Mouse (Mus musculus): ENCODE measurements at regions not wholly inside any gene's neighbourhood (a gene's known extent, or its start where the extent isn't known, plus 50 kb on each side); places are given as distances from the start of the nearest gene placed in this dataset.

- Histone ChIP-seq H3K4me2 (ENCODE audit: low read depth, low read length) (no peak overlapping the region), H3K27ac (no peak overlapping the region), H3K9me3 (ENCODE audit: low read length) (no peaks in the 10 kb centered on the region), H3K4me3 (ENCODE audit: low read length) (no peak overlapping the region), H3K9ac (replicated peaks; ENCODE audit: low read length) (no peak overlapping the region), H3K4me1 (ENCODE audit: insufficient read depth, low read length) (0 out of 2 replicates have a peak, but pooled peaks cover 3% of the 10 kb centered on the region), H3K27me3 (ENCODE audit: insufficient read depth, low read length) (no peaks in the 10 kb centered on the region), H3K36me3 (ENCODE audit: insufficient read depth, low read length) (no peaks in the 10 kb centered on the region)
- ATAC-seq, result no peak
- TF ChIP-seq CTCF (IDR thresholded peaks at IDR 0.05; ENCODE audit: low read depth), result no peak
- no peak for DNase-seq (ENCODE audit: low spot score)
- WGBS, result 80% methylated on average over 1 of the region's 1 CpGs
Observed at GRCm38 (mm10) chr1:4669732-4670131, 138.0 kb upstream of the Gm37988 start.

- Histone ChIP-seq H3K4me3 (ENCODE audit: low read length) (no peak overlapping the region), H3K27ac (no peak overlapping the region), H3K36me3 (ENCODE audit: insufficient read depth, low read length) (no peaks in the 10 kb centered on the region), H3K4me1 (ENCODE audit: insufficient read depth, low read length) (0 out of 2 replicates have a peak, but pooled peaks cover 3% of the 10 kb centered on the region), H3K9ac (replicated peaks; ENCODE audit: low read length) (no peak overlapping the region), H3K4me2 (ENCODE audit: low read depth, low read length) (no peak overlapping the region), H3K27me3 (ENCODE audit: insufficient read depth, low read length) (no peaks in the 10 kb centered on the region), H3K9me3 (ENCODE audit: low read length) (no peaks in the 10 kb centered on the region)
- ATAC-seq (no peak), DNase-seq (ENCODE audit: low spot score) (peak; percentile 16)
- WGBS, result 21% methylated on average over 1 of the region's 1 CpGs
- no peak for TF ChIP-seq CTCF (IDR thresholded peaks at IDR 0.05; ENCODE audit: low read depth)
Observed at GRCm38 (mm10) chr1:4671237-4672019, 136.3 kb upstream of the Gm37988 start.

GRCm38 (mm10) chr1:4672344-4672743 is 135.3 kb upstream of the Gm37988 start:
- H3K9ac ChIP-seq (replicated peaks; ENCODE audit: low read length), result no peak overlapping the region
- H3K36me3 ChIP-seq (ENCODE audit: insufficient read depth, low read length), result no peaks in the 10 kb centered on the region
- H3K4me2 ChIP-seq (ENCODE audit: low read depth, low read length), result no peak overlapping the region
- H3K9me3 ChIP-seq (ENCODE audit: low read length), result no peaks in the 10 kb centered on the region
- no peaks in the 10 kb centered on the region for H3K27me3 ChIP-seq (ENCODE audit: insufficient read depth, low read length)
- DNase-seq (ENCODE audit: low spot score) (no peak), ATAC-seq (no peak)
- WGBS, result 49% methylated on average over 4 of the region's 4 CpGs
- no peak overlapping the region for H3K4me3 ChIP-seq (ENCODE audit: low read length)
- H3K27ac ChIP-seq, result no peak overlapping the region
- TF ChIP-seq CTCF (IDR thresholded peaks at IDR 0.05; ENCODE audit: low read depth), result no peak
- H3K4me1 ChIP-seq (ENCODE audit: insufficient read depth, low read length), result 0 out of 2 replicates have a peak, but pooled peaks cover 3% of the 10 kb centered on the region

GRCm38 (mm10) chr1:4687605-4688004 is 120.1 kb upstream of the Gm37988 start:
- ATAC-seq (no peak), DNase-seq (ENCODE audit: low spot score) (no peak)
- H3K27ac ChIP-seq, result no peak overlapping the region
- no peak for TF ChIP-seq CTCF (IDR thresholded peaks at IDR 0.05; ENCODE audit: low read depth)
- 94% methylated on average over 9 of the region's 9 CpGs for WGBS
- no peak overlapping the region for H3K4me3 ChIP-seq (ENCODE audit: low read length)
- no peaks in the 10 kb centered on the region for H3K9me3 ChIP-seq (ENCODE audit: low read length)
- H3K9ac ChIP-seq (replicated peaks; ENCODE audit: low read length), result no peak overlapping the region
- no peaks in the 10 kb centered on the region for H3K36me3 ChIP-seq (ENCODE audit: insufficient read depth, low read length)
- no peaks in the 10 kb centered on the region for H3K27me3 ChIP-seq (ENCODE audit: insufficient read depth, low read length)
- no peaks in the 10 kb centered on the region for H3K4me1 ChIP-seq (ENCODE audit: insufficient read depth, low read length)
- no peak overlapping the region for H3K4me2 ChIP-seq (ENCODE audit: low read depth, low read length)

DNA sequence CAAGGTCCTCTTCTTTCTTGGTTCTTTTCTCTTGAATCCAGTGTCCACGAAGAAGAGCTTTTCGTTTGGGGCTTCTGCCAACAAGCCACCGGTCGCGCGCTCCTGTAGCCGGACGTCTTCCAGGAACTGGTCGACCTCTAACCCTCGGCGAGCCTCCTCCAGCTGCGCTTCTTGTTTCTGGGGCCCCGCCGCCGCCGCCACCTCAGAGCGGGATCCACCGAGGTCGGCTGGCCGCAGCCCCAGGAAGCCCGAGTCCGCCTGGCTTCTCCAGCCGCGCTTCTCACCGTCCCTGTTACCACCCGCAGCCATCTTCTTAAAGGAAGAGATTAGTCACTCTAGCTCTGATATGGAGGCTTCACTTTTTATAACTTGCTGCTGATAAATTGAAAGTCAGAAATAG is 118.6 kb upstream of the Gm37988 start:
- Histone ChIP-seq H3K4me2 (ENCODE audit: low read depth, low read length) (peak overlapping the region; percentile 48), H3K36me3 (ENCODE audit: insufficient read depth, low read length) (no peaks in the 10 kb centered on the region), H3K27me3 (ENCODE audit: insufficient read depth, low read length) (no peaks in the 10 kb centered on the region), H3K4me3 (ENCODE audit: low read length) (peak overlapping the region; percentile 23; the same call in 1 of the 2 replicates), H3K4me1 (ENCODE audit: insufficient read depth, low read length) (no peaks in the 10 kb centered on the region), H3K9ac (replicated peaks; ENCODE audit: low read length) (no peak overlapping the region; the same call in 1 of the 2 replicates), H3K27ac (no peak overlapping the region), H3K9me3 (ENCODE audit: low read length) (no peaks in the 10 kb centered on the region)
- DNase-seq (ENCODE audit: low spot score) (no peak), ATAC-seq (no peak)
- TF ChIP-seq CTCF (IDR thresholded peaks at IDR 0.05; ENCODE audit: low read depth), result no peak
- WGBS, result 19% methylated on average over 26 of the region's 26 CpGs

- no peak for DNase-seq (ENCODE audit: low spot score)
- 93% methylated on average over 3 of the region's 3 CpGs for WGBS
- Histone ChIP-seq H3K4me1 (ENCODE audit: insufficient read depth, low read length) (no peaks in the 10 kb centered on the region), H3K4me3 (ENCODE audit: low read length) (no peak overlapping the region), H3K9me3 (ENCODE audit: low read length) (no peaks in the 10 kb centered on the region), H3K4me2 (ENCODE audit: low read depth, low read length) (no peak overlapping the region), H3K27ac (no peak overlapping the region), H3K36me3 (ENCODE audit: insufficient read depth, low read length) (no peaks in the 10 kb centered on the region), H3K9ac (replicated peaks; ENCODE audit: low read length) (no peak overlapping the region), H3K27me3 (ENCODE audit: insufficient read depth, low read length) (no peaks in the 10 kb centered on the region)
- no peak for TF ChIP-seq CTCF (IDR thresholded peaks at IDR 0.05; ENCODE audit: low read depth)
- ATAC-seq, result no peak
Observed at GRCm38 (mm10) chr1:4703316-4703715, 104.4 kb upstream of the Gm37988 start.

- H3K4me1 ChIP-seq (ENCODE audit: insufficient read depth, low read length), result no peaks in the 10 kb centered on the region
- DNase-seq (ENCODE audit: low spot score) (no peak), ATAC-seq (no peak)
- no peak overlapping the region for H3K4me2 ChIP-seq (ENCODE audit: low read depth, low read length)
- H3K9me3 ChIP-seq (ENCODE audit: low read length), result no peaks in the 10 kb centered on the region
- H3K36me3 ChIP-seq (ENCODE audit: insufficient read depth, low read length), result no peaks in the 10 kb centered on the region
- no peak overlapping the region for H3K27ac ChIP-seq
- no peak for TF ChIP-seq CTCF (IDR thresholded peaks at IDR 0.05; ENCODE audit: low read depth)
- H3K27me3 ChIP-seq (ENCODE audit: insufficient read depth, low read length), result no peaks in the 10 kb centered on the region
- H3K4me3 ChIP-seq (ENCODE audit: low read length), result no peak overlapping the region
- no peak overlapping the region for H3K9ac ChIP-seq (replicated peaks; ENCODE audit: low read length)
- WGBS, result 79% methylated on average over 6 of the region's 6 CpGs
Observed at GRCm38 (mm10) chr1:4706171-4706570, 101.5 kb upstream of the Gm37988 start.
